Mouse (Mus musculus) neural tube, embryonic 10.5 days (tissue): ENCODE results near the gene Lrmda.

ENCODE experiments used
- DNase-seq: peaks from one replicate; pipeline ENCODE4 v3.0.0-alpha.2; 2017; ENCODE audit warnings: low spot score; ENCODE audit errors: extremely low spot score

Gene Lrmda

DNA sequence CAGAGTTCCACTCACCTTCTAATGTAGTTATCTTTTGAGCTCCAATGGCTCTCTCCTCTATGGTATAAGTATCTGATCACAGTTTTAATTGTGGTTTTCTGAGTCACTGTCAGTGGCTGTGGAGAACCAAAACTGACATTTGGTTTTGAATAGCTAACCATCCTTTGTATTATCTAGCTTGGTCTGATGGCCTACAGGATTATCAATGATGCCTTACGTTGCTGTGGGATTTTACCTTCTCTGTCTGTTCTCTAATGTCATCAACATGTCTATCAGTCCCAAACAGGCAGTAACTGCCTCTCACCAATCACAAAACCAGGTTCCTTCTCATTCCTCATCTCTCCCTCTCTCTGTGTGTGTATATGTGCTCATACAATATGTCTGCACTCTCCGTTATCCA lies 908.8 kb downstream of the Lrmda start:
- DNase-seq: no peak

GRCm38 (mm10) chr14:22928683-22929082 lies 909.2 kb downstream of the Lrmda start:
- no peak for DNase-seq

DNA sequence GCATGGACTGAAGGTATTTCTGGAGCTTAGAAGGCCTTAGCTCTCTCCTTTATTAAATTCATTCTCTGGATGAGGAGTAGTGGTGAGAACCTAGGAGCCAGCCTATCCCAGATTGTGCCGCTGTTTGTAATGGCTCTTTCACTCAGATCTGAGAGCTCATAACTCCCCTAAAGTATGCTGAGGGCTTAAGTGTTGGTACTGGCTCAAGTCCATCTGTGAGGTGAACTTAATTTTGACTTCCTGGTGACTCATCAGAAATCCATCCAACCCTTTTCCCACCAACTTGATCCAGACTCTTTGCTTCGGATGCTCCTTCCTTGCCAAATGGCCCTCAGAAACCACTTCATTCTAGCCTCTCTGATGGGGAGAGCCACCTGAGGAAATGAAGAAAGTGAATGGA lies 910.1 kb downstream of the Lrmda start:
- DNase-seq: no peak

DNA sequence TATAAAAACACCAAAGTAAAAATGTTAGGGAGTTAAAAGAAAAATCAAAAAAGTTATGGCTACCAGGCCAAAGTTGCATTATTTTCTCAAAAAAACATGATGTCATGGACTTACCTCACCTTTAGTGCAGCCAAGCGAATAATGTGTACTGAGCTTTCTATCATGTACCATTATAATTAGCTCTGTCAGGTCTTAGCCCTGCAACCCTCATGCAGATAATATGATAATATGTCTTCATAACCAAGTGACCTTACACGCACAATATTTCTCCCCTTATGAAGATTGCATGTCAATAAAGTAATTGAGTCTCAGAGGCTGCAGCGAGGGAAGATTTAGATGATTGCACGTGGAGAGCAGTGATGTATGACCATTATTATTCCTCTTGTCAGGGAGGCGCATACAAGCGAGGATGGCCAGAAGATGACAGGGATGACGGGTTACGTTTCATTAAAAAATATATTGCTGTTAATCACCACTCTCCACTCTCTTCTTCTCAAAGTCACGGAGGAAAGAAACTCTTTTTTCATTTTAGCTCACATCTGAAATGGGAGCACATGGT lies 911.1 kb downstream of the Lrmda start:
- no peak for DNase-seq

GRCm38 (mm10) chr14:22931114-22931822 lies 911.8 kb downstream of the Lrmda start:
- DNase-seq: no peak

GRCm38 (mm10) chr14:22936701-22937100 lies 917.2 kb downstream of the Lrmda start:
- no peak for DNase-seq

GRCm38 (mm10) chr14:22940576-22940975 lies 921.1 kb downstream of the Lrmda start:
- DNase-seq: no peak

- DNase-seq: no peak
Observed at GRCm38 (mm10) chr14:22942569-22942968, 923.1 kb downstream of the Lrmda start.

- no peak for DNase-seq
Observed at GRCm38 (mm10) chr14:22949466-22949865, 930.0 kb downstream of the Lrmda start.

GRCm38 (mm10) chr14:22952981-22953380 lies 933.5 kb downstream of the Lrmda start:
- DNase-seq: no peak

- no peak for DNase-seq
Observed at GRCm38 (mm10) chr14:22960166-22960565, 940.7 kb downstream of the Lrmda start.

DNA sequence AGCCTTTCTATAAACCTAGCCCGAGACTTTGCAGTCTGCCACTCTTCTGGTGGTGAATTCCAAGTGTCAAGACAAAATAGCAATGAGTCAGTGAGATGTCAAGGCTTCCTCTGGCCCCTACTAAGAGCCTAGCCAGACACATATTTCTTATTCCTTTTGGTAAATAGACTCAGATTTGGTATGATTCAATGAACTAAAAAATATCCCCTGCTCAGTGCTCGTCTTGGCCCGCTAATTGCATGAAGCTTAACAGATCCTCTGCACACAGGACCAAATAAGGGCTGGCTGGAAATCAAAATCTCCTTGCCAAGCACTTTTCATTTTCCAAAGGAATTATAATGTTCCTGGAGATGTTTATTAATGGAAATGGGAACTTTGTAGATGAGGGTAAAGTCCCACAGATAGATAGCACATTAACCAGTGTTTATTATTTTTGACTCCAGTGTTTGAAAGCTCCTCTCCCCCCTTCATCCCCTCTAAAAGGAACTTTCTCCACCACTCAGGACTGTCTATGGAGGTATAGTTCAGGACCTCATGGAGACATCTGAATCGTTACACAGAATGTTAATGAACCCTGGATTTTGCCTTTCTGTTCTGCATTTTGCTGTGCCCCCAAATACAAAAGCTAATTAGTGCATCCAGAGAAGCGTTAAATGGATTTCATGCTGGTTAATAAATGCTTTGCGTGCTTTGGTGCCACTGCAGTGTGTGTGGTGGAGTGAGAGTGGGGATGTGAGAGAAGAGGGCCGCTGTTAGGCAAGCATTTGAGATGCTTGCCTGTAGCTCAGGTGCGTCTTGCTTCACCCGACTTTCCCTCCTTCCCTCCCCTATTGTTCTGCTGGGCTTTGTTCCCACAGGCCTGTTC lies 945.5 kb downstream of the Lrmda start:
- no peak for DNase-seq

DNA sequence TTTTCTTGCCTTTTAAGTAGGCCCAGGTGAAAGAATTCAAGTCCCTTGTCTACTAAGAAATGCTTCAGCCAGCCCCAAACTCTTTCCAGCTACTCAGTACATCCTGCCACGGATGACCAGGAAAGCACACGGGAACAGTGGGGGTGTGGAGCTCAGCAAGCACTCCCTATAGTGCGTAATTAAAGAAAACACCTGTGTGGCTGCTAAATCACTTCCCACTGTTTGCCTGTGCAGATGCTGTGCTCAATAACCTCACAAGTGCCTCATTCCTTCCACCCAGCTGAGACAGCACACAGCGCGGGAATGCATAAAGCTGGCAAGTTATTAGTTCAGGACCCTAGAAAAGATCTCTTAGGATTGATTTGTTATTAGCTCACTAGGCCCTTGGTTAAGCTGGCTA lies 949.2 kb downstream of the Lrmda start:
- no peak for DNase-seq

GRCm38 (mm10) chr14:22986736-22987135 lies 967.2 kb downstream of the Lrmda start:
- DNase-seq: no peak

DNA sequence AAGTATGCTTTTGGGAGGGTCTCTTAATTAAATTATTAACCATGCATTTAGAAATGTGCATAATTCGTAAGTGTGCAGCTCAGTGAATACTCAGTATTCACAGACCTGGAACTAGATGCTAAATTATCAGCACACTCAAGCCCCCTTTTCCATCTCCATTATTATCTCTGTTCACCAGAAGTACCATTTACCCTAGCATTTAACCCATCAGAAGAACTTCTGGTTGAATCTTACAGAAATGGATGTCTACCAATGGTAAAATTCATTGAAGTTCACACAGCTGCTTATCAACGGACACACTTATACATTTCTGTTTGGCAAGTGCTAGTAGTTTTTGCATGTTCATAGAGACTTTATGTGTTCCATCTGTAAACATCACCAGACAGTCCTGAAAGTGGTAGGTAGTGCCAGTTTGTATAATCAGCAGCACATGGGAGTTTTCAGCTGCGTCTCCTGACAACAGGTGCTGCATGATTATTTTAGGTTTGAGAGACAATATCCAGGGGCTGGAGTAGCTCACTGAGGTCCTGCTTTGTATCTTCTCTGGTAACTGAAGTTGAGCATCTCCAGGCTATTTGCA lies 968.7 kb downstream of the Lrmda start:
- DNase-seq: no peak

DNA sequence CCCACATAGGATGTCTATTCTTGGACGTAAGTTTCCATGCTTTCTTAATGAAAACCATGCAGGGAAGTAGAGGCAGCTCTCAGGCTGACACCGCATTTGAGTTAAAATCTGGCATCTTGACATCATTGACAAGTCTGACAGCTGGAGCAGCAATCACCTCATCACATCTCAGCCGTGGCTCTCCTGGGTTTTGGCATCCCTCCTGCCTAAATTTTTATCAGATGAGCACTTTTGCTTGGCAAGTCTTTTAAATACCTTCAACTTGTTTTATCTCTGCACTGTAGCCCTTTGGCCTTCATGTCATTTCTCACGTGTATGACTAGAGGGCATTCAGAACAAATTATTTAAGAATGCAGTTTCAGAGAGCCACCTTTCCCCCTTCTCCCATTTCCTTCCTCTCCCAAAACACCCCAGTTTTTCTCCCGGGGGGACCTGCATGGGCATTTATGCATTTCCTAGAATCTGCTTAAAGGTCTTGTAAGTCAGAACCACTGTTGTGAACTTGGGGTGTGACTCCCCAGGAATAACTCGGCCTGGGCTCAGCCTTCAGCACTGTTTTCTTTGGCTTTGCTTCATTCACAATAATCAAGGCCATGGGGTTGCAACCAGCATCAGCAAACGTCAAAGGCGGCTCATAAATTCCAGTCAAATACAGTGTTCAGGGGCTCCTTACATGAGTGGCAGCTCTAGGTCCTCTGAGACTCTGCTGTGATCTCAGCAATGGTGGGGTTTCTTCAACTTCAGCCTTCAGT lies 975.8 kb downstream of the Lrmda start:
- DNase-seq: no peak

DNA sequence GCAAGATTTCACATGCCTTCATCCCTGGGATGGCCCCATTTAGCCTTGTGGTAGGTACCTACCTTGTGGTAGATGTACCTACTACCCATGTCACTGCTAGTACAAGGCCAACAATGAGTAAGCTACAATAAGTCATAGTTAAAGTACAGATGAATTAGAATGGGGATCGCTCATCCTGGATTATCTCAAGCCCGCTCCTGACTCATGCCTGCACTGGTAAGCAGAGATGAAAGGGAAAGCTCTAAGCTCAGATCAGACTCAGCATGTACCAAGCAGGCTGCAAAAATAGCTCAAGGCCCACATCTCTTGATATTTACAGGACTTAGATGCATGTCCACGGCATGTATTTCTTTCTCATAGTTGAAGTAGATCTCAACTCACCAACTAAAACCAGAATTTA lies 979.4 kb downstream of the Lrmda start:
- no peak for DNase-seq

DNA sequence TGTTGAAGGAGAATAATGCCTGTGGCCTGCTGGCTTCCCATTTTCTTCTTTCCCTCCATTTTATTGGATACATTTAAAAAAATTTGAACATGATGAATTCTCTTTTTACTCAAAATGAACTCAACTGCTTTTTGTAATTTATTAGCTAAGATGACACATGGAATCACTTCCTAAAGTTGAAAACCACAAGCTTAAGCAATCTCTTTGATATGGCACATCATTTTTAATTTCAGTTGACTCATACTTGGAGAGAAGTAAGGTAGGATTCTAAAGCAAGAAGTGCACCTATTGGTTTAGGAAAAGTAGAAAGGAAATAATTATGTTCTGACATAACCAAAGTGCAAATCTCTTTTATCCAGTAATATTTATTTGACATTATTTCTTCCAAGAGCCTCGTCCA lies 992.5 kb downstream of the Lrmda start:
- no peak for DNase-seq

DNA sequence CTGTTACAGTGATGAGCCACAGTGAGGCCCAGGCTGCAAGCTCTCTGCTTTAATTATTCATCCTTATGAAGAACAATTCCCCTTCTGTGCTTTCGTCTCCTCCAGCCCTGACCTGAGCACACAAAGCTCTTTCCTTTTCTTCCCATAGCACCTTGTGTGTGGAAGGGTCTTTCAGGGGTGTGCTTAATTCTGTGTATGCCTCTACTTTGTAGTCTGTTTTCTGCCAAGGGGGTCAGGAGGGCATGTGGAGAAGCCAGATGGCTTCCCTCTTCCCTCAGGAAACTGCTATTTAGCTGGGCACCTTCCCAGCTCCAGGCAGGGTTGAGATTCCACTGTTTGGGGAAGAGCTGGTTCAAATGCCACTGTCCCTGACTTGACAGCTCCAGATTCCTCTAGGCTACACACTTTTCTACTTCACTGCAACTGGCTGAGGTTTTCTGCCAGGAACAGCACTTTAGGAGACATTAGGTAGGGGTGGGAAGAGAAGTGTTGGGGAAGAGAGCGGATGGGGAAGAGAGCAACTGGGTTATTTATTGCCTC lies 995.3 kb downstream of the Lrmda start:
- peak; percentile 52 for DNase-seq

DNA sequence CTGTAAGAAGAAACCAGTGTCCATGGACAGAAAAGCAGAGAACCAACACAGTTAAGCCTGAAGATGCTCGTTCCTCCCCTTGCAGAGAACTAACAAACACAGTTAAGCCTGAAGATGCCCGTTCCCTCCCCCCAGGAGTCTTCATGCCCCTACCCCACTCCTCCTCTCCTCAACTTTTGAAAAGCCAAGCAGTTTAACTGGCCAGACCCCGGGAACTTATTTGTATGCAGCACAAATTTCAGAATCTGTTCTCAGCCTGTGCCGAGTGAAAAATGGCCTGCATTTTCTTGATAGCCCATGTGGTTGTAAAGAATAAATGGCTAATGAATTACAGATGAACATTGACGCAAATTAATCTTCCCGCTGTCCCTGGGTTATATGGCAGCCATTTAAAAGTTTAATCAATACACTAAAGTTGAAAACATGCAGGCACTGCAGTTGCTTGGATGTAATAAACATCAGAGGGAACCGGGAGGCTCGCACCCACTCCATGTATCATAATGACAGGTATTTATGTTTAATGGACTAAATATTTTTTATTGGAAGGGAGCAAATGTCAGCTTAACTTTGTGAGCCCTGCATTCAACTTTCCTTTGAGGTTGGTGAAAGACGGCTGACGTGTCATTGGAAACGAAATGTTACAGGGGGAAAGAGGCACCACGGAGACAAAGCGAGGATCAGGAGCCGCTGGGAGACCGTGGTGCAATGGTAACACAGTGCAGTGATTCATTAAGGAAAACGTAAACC lies 996.0 kb downstream of the Lrmda start:
- DNase-seq: peak; percentile 45
